In the genomic region with DNA sequence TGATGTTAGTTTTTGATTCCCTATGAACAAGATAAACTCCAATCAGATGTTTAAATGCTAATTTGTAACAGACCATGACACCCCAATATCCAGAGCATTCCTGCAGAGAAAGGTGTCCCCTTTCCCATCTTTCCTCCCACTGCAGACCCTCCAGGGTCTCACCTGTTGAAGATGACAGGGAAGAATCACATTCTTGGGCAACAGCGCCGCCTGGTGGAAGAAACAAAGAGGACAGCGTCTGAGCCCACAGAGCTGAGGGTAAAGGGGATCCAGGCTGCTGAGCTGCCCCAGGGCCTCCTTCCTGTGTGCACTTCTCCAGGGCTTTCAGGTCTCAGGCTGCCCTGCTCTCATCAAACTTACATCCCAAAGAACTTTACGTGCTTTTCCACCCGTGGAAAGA, we compare ENCODE assay signal across 9 mouse cellular contexts. TPM values are rescaled to one million over a fixed set of nuclear protein-coding genes. Genes with fewer than 3 reads are reported as not detected.
A peak's percentile ranks its signal among the peaks of the same experiment; 100 is the strongest.
DNase-seq lines count a peak whose midpoint lies in the region; ATAC-seq and TF ChIP-seq lines count a peak whose summit lies in the region.
"Had no signal": no experiment of that assay in that cellular context is flagged by ENCODE, and none has a peak within 500 bp of the region (broad histone marks: within the 10 kb centered on the region; RNA-seq: fewer than 3 reads in every experiment).

No protein-coding gene starts in this region.

- peaks cover 22% of the 10 kb centered on the region for H3K27me3 ChIP-seq in lung, embryonic 14.5 days (ENCODE audit: insufficient read depth, low read length)
- peaks cover 7% of the 10 kb centered on the region; the same call in 1 of the 2 replicates for H3K27me3 ChIP-seq in midbrain, postnatal 0 days (ENCODE audit: insufficient read depth, low read length)

- H3K9ac ChIP-seq in lung, embryonic 14.5 days: no peak overlapping the region
- no peak overlapping the region for H3K9ac ChIP-seq in midbrain, postnatal 0 days (replicated peaks; ENCODE audit: low read length, poor library complexity, severe bottlenecking)
- H3K9ac ChIP-seq: heart, embryonic 13.5 days had no signal

- no peak overlapping the region for H3K27ac ChIP-seq in gastrocnemius, adult 2 months
- H3K27ac ChIP-seq in lung, embryonic 14.5 days (ENCODE audit: low read depth): no peak overlapping the region
- H3K27ac ChIP-seq in midbrain, postnatal 0 days (ENCODE audit: low read depth, low read length): no peak overlapping the region
- H3K27ac ChIP-seq: heart, embryonic 13.5 days had no signal

- H3K9me3 ChIP-seq in lung, embryonic 14.5 days (ENCODE audit: low read depth, low read length): no peaks in the 10 kb centered on the region
- no peaks in the 10 kb centered on the region for H3K9me3 ChIP-seq in midbrain, postnatal 0 days (ENCODE audit: low read length)

- TF ChIP-seq CTCF in gastrocnemius, adult 2 months (IDR thresholded peaks at IDR 0.05): peak; percentile 71
- peak; percentile 81 for TF ChIP-seq CTCF in lung, embryonic 14.5 days (IDR thresholded peaks at IDR 0.05; ENCODE audit: low read depth)
- TF ChIP-seq CTCF in midbrain, postnatal 0 days (IDR thresholded peaks at IDR 0.05): peak; percentile 81

- peak; percentile 40 for DNase-seq in gastrocnemius, adult 2 months
- DNase-seq in gastrocnemius, postnatal 14 days: no peak
- DNase-seq in lung, embryonic 14.5 days: peak; percentile 68
- DNase-seq in lung, adult 18-20 months: no peak
- DNase-seq in T-cell, adult 2 months (ENCODE audit: low spot score): peak; percentile 61
- DNase-seq in midbrain, postnatal 0 days (ENCODE audit: low spot score): peak; percentile 43
- no peak for DNase-seq in yolk sac, embryonic 10.5 days (ENCODE audit: low spot score)
- no peak for DNase-seq in urinary bladder, adult 18-20 months (ENCODE audit: low spot score in 2 of 2)

- intact Hi-C loops in gastrocnemius, adult 2 months (cut with DNase I): no loop called here
- intact Hi-C loops in gastrocnemius, postnatal 14 days (cut with DNase I; ENCODE audit: low total_unique reads): no loop called here

- no peaks in the 10 kb centered on the region for H3K4me1 ChIP-seq in lung, embryonic 14.5 days (ENCODE audit: insufficient read depth)
- H3K4me1 ChIP-seq in midbrain, postnatal 0 days (ENCODE audit: insufficient read depth, low read length): 0 out of 2 replicates have a peak, but pooled peaks cover 4% of the 10 kb centered on the region

- H3K4me3 ChIP-seq in gastrocnemius, adult 2 months: no peak overlapping the region
- no peak overlapping the region for H3K4me3 ChIP-seq in lung, embryonic 14.5 days (ENCODE audit: low read depth, low read length)
- H3K4me3 ChIP-seq in midbrain, postnatal 0 days (ENCODE audit: low read depth, low read length): no peak overlapping the region
- H3K4me3 ChIP-seq: heart, embryonic 13.5 days had no signal

- ATAC-seq in lung, embryonic 14.5 days (ENCODE audit: insufficient read depth): no peak
- ATAC-seq in midbrain, postnatal 0 days (ENCODE audit: low FRiP score): no peak

- H3K36me3 ChIP-seq in lung, embryonic 14.5 days (ENCODE audit: insufficient read depth): no peaks in the 10 kb centered on the region
- H3K36me3 ChIP-seq in midbrain, postnatal 0 days (ENCODE audit: insufficient read depth, low read length): no peaks in the 10 kb centered on the region
- H3K36me3 ChIP-seq: heart, embryonic 13.5 days had no signal

- no peak overlapping the region for H3K4me2 ChIP-seq in lung, embryonic 14.5 days
- H3K4me2 ChIP-seq in midbrain, postnatal 0 days (ENCODE audit: low read depth, low read length, poor library complexity, severe bottlenecking): no peak overlapping the region
- H3K4me2 ChIP-seq: heart, embryonic 13.5 days had no signal

- 3% methylated on average over 5 of the region's 5 CpGs for WGBS in lung, embryonic 14.5 days
- WGBS in midbrain, postnatal 0 days: 9% methylated on average over 5 of the region's 5 CpGs

RNA-seq across cellular contexts. Expression of a gene that starts 3.3 kb away (rescaled TPM):
- total RNA-seq in gastrocnemius, adult 2 months (2021): 10 to 100 TPM; 28.2 to 41.1 TPM
- 10 to 100 TPM; 26.5 to 40.1 TPM for total RNA-seq in gastrocnemius, postnatal 14 days (2021)
- polyA plus RNA-seq in lung, embryonic 14.5 days (2014; fragmentation: Nextera tagmentation; extraction: Ambion mirVana): 24.4 and 32.9 TPM in 2 replicates
- 19.0 and 21.2 TPM in 2 replicates for total RNA-seq in midbrain, postnatal 0 days (2014; rRNA removed)
- 17.0 and 22.2 TPM in 2 replicates for polyA plus RNA-seq in midbrain, postnatal 0 days (2015; fragmentation: Nextera tagmentation; extraction: Ambion mirVana)

RNA-seq across cellular contexts. Expression of a gene that starts 21.1 kb away (rescaled TPM):
- 10 to 100 TPM; 11.6 to 12.8 TPM for total RNA-seq in gastrocnemius, adult 2 months (2021)
- 10 to 100 TPM; 11.3 to 13.1 TPM for total RNA-seq in gastrocnemius, postnatal 14 days (2021)
- 5.6 and 6.6 TPM in 2 replicates for polyA plus RNA-seq in lung, embryonic 14.5 days (2014; fragmentation: Nextera tagmentation; extraction: Ambion mirVana)
- 19.5 and 23.4 TPM in 2 replicates for total RNA-seq in midbrain, postnatal 0 days (2014; rRNA removed)
- polyA plus RNA-seq in midbrain, postnatal 0 days (2015; fragmentation: Nextera tagmentation; extraction: Ambion mirVana): 17.3 and 19.5 TPM in 2 replicates

RNA-seq across cellular contexts. Expression of a gene that starts 24.4 kb away (rescaled TPM):
- 10 to 100 TPM; 69.9 to 82.3 TPM for total RNA-seq in gastrocnemius, adult 2 months (2021)
- total RNA-seq in gastrocnemius, postnatal 14 days (2021): 10 to 100 TPM; 50.1 to 51.3 TPM
- polyA plus RNA-seq in lung, embryonic 14.5 days (2014; fragmentation: Nextera tagmentation; extraction: Ambion mirVana): 35.9 and 40.6 TPM in 2 replicates
- total RNA-seq in midbrain, postnatal 0 days (2014; rRNA removed): 58.4 and 67.6 TPM in 2 replicates
- 53.6 and 54.7 TPM in 2 replicates for polyA plus RNA-seq in midbrain, postnatal 0 days (2015; fragmentation: Nextera tagmentation; extraction: Ambion mirVana)

RNA-seq across cellular contexts. Expression of a gene that starts 28.1 kb away (rescaled TPM):
- total RNA-seq in gastrocnemius, adult 2 months (2021): 10 to 100 TPM; 44.6 to 49.5 TPM
- 10 to 100 TPM; 44.9 to 60.1 TPM for total RNA-seq in gastrocnemius, postnatal 14 days (2021)
- 102 and 105 TPM in 2 replicates for polyA plus RNA-seq in lung, embryonic 14.5 days (2014; fragmentation: Nextera tagmentation; extraction: Ambion mirVana)
- 170 and 229 TPM in 2 replicates for total RNA-seq in midbrain, postnatal 0 days (2014; rRNA removed)
- 152 and 156 TPM in 2 replicates for polyA plus RNA-seq in midbrain, postnatal 0 days (2015; fragmentation: Nextera tagmentation; extraction: Ambion mirVana)

RNA-seq across cellular contexts. Expression of a gene that starts 28.2 kb away (rescaled TPM):
- total RNA-seq in gastrocnemius, adult 2 months (2021): 10 to 100 TPM; 40.5 to 41.7 TPM
- total RNA-seq in gastrocnemius, postnatal 14 days (2021): 10 to 100 TPM; 35.2 to 35.8 TPM
- 30.3 and 35.3 TPM in 2 replicates for polyA plus RNA-seq in lung, embryonic 14.5 days (2014; fragmentation: Nextera tagmentation; extraction: Ambion mirVana)
- total RNA-seq in midbrain, postnatal 0 days (2014; rRNA removed): 53.6 and 61.2 TPM in 2 replicates
- 52.7 and 53.7 TPM in 2 replicates for polyA plus RNA-seq in midbrain, postnatal 0 days (2015; fragmentation: Nextera tagmentation; extraction: Ambion mirVana)

Comparison
In these comparisons a context has a peak if more than half of its experiments do, and no peak if none do; other contexts are left out.
1. DNase-seq: peak in gastrocnemius, adult 2 months (single experiment), lung, embryonic 14.5 days (single experiment), T-cell, adult 2 months (single experiment) and midbrain, postnatal 0 days (single experiment); none in gastrocnemius, postnatal 14 days (single experiment), lung, adult 18-20 months (0 of 2), yolk sac, embryonic 10.5 days (single experiment) and urinary bladder, adult 18-20 months (0 of 2).
2. Peak in every context shown above with its lines, with median percentiles within 50 percentile points of each other: CTCF ChIP-seq.